Mouse (Mus musculus): ENCODE data around the gene Zfand3.

The Zfand3 gene

DNA sequence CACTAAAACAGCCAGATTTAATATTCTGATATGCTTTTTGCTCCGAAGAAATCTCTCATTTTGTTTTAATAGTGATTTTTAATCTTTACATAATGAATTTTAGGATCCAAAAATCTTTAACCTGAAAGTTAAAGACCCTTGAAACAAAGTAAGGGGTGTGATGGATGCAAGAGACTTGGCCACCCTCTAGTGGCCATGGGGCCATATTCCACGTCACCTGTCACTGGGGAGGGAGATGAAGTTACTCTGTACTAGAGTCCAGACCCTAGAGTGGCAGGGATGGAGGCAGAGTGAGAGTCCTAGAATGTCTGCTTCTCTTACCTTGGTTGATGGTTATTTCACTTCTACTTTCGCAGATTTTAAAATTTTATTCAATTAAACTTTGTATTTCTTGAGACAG, 100.8 kb downstream of the Zfand3 start:
- DNase-seq (ENCODE audit: low spot score), result no peak

DNA sequence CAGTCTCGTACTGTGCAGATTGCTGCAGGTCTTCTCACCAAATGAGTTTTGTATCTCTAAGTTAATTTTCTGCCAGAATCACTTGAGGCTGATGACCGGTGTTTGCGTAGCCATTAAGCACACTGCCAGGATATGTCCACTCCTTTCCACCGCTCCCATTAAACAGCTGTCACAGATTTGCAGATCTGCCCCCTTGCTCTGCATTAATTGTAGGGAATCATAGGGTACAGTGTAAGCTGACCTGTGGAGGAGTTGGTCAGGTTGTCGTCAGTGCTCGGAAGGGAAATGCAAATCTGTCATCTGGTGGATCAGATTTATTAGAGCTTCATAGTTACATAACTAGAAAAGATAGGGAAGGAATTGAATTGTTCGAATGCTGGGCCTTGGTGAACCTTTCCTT, 106.1 kb downstream of the Zfand3 start:
- DNase-seq (ENCODE audit: low spot score), result no peak

DNA sequence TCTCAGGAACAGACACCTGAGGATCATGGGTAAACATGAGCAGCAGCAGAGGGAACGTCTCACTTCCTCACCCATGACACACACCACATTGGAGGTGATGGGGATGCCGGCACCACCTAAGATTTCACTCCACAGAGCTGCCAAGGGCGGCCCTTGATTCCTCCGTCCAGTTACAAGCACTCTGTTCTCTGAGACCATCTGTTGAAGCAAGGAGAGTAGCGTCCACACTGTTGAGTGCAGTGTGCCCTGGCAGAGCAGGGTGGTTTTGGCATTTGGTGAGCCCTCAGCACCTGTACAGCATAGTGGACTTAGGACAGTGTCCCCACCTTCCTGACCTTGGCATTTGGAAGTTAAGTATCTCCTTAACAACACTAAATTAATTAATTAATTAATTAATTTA, 107.0 kb downstream of the Zfand3 start:
- DNase-seq (ENCODE audit: low spot score), result no peak

DNA sequence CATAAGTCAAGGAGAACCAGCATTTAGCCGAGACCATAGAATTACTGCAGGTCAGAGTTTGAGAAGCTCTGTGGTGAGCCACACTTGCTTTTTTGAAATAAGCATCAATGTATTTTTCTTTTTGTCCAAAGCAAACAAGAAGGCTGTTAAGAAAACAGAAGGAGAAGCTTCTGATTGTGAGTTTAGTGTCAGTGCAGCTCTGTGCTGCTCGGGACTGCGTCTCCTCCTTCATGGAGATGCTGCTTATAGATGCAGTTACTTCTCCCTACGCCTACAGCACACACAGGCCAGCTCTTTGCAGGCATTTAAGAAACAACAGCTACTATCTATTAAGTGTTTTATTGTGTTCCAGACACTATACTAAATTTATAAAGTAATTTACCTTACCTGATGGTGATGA, 107.5 kb downstream of the Zfand3 start:
- DNase-seq (ENCODE audit: low spot score), result no peak

DNA sequence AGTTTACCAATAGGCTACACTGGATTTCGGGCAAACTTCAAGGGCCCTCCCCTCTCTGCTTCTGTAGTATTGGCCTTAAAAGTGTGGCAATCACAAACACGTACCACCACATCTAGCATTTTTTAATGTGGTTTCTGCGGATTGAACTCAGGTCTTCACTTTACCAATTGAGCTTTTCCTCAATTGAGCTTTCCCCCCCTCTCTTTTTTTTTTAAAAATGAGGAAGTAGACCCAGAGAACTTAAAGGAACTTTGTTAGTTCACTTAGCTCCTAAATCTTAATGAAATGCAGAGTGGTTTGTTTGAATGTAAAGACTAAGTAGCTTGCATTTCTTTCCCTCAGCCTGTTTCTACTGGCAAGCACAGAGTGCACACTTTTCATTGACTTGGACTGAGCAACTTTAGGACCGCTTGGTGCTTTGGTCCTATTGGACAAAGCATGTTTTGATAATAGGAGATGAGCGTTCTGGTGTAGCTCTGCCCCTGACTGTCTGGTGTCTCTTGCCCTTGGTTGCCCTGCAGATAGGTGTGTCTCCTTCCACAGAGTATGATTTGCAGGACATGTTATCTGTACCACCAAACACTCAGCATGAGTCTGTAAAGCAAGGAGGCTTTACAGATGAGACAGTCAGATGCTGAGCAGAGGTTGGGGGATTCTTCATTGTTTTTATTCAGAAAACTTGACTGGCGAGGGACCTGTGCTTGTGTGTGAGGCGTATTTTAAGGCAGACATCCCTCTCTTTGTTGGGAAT, 108.2 kb downstream of the Zfand3 start:
- no peak for DNase-seq (ENCODE audit: low spot score)

DNA sequence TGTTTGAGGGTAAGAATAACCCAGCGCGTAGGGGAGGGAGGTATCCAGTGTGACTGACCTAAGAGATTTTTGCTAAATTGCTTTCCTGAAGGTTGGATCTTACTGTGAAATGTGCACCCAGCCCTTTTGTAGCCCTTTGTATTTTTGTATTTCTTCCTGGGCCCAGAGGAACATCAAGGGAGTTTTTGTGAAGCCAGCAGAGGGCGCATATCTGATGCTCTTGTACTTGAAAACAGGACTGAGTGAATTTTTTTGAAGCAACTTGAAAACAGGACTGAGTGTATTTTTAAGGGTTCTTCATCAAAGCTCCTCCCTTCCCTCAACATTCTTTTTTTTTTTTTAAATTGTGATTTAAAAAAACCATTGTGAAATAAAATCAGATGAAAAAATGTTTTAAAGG, 110.2 kb downstream of the Zfand3 start:
- no peak for DNase-seq (ENCODE audit: low spot score)

DNA sequence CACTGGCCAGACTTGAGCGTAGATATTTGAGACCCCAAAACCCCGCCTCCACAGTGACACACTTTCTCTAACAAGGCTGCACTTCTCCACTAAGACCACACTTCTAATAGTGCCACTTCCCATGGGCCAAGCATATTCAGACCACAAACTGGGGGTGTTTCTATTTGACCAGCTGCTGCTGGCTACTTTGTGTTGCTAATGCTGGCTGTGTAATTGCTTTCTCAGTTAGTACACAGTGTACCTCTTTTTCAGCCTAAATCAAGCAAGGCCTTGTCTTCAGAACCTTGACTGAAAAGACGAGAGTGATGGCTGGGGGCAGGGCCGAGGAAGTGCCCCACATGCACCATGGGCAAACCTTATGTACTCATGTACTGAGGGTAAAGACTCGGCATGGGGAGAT, 111.7 kb downstream of the Zfand3 start:
- no peak for DNase-seq (ENCODE audit: low spot score)

DNA sequence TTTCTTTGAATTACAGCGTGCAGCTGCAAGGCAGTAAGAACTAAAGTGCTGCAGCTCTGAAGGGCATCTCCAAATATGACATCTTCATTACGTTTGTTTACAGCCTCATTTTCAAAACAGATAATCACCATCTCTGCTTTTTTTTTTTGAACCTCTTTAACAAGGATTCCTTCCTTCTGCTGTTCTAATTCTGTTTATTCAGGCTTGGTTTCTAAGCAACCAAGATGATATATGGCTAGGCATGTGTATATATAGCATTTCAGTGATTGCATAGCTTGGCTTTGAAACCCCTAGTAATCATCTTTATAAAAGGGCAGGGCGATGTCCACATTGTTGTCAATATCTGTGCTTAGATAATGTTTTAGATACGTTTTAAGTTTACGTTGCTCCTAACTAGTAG, 113.5 kb downstream of the Zfand3 start:
- no peak for DNase-seq (ENCODE audit: low spot score)

DNA sequence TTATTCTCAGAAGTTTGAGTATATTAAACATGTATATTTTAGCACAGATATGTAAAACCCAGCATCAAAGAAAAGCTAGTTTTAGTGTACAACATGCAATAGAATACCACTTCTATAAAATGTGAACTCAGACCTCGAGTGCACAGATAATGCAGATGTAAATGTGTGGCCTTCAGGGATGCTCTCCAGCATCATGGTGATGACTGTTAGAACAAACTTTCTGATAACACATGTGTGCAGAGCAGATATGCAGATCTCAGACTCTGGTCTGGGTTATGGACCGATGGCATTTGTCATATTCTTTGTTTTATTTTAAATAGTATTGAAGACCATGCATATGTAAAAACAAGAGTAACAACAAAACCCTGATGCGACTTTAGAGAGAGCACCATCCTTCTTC, 117.7 kb downstream of the Zfand3 start:
- DNase-seq (ENCODE audit: low spot score), result no peak

DNA sequence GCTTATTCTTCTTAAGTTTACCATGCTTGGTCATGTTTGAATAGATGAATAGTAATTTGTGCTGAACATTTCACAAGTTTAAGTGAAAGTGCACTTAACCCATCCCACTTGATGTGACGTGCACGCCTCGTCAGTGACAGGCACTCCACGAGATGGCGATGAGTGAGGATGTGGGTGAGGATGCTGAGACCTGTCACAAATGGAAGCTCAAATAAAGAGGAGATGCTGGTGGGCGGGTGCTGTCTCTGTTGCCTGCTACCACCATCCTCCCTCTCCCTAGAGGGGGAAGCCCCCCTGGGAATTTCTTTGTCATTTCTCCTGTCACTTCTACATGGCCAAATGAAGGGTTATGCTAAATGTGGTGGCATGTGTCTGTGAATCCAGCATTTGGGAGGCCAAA, 123.9 kb downstream of the Zfand3 start:
- DNase-seq (ENCODE audit: low spot score), result no peak

DNA sequence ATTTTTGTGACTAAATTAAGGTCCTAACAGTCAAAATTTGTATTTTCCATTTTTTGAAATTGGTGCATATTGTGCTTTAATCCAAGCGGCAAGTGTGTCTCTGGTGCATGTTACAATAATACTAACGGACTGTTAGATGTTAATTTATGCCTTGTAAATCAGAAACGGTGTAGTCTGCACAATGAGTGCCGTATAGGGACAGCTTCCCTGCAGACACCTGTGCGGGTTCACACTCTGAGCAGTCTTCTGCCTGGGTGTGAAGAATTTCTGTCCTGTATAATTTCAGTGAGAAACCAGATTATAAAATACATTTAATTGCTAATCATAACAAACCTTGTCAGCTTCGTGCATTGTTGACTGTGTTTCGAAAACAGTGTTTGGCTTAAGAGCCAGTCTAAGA, 124.7 kb downstream of the Zfand3 start:
- no peak for DNase-seq (ENCODE audit: low spot score)

DNA sequence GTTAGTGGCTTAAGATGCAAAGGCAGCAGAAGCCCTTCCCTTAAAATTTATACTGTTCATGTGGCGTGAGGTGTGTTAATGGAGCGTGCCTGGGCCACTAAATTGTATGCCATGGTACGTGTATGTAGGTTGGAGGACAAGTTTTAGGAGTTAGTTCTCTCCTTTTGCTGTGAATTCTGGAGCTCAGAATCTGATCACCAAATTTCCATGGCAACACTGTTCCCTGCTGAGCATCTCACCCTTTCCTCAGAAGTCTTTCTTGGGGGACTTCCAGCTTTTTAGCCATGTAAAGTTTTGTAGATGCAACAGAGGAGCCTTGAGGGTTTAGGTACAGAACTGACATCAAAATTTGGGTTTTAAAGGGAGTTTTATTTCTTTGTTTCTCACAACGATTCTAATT, 125.8 kb downstream of the Zfand3 start:
- DNase-seq (ENCODE audit: low spot score), result no peak

DNA sequence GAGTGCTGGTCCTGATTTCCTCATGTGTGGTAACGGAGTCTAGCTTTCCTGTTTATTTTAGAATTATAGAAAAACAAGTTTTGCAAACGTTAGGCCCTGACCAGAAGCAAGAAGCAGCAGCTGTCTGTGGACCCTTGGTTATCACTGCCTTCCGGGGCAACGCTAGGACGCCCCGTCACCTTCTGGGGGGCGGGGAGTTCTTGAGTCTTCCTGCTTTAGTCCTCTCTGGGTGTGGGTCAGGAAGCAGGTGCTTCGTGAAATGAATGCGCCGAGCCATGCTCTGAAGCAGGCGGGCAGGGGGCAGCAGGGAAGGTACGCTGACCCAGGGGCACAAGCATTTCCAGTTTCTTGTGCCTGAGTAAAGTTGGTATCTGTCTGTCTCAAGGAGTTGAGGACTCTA, 129.1 kb downstream of the Zfand3 start:
- no peak for DNase-seq (ENCODE audit: low spot score)

DNA sequence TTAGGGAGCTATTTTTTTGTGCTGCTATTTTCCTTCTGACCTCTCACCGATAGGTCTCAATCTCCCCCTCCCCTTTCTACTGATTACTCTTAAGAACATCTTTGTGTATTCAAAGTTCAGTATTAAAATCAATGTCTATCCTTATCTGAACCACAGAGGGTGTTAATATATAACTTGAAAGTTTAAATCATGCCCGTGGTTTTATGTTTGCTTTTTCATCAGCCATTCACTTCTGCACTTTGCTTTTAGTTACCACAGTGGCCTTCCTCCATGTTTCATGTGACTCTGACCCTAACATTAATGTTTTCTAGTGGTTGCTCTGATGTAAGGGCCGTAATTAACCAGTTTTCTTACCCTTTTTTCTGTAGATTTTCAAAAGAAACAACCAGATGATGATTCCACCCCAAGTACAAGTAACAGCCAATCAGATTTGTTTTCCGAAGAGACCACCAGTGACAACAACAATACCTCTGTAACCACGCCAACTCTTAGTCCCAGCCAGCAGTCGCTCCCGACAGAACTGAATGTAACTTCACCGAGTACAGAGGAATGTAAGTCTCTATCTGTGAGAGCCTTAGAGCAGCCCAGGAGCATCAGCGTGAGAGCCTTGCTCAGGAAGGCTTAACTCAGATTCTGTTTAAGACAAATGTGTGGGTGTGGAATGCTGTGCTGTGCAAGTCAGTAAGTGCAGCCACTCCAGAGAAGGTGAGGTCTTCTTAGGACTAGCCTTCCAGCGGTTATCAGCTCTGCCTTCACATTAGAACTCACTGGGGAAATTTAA, 130.6 kb downstream of the Zfand3 start:
- no peak for DNase-seq (ENCODE audit: low spot score)

DNA sequence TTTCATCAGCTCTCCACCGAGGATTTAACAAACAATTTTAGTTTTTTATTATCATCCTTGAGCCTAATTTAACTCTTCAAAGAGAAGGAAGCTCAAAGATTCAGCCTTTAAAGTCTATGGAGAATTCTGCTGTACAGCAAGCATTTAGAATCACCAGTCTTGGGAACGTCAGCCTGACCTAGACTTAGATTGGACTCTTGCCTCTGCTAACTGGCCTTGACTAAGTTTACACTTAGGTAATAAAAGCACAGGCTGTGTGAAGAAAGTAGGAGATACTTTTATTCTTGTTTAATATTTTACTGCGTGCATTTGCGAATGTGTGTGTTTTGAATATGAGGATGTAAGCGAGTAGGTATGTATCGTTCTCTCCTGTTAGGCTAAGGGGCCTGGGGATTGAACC, 131.4 kb downstream of the Zfand3 start:
- DNase-seq (ENCODE audit: low spot score), result no peak

DNA sequence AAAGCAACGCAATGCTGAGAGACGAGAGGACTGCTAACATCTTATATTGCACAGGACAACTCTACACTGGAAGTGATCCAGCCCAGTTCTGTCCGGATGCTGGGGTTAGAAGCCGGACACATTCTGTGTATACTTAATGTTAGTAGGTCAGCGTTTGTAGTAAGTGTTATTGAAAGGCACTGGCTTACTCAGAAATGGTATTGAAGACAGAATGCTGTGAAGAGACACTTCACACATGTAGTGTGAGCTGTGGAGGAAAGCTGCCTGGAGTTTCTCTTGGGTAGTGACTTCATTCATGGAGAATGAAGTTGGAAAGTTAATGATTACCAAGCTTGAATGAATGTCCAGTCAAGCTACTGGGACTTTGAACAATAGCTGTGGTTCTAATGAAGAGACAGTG, 132.2 kb downstream of the Zfand3 start:
- no peak for DNase-seq (ENCODE audit: low spot score)

DNA sequence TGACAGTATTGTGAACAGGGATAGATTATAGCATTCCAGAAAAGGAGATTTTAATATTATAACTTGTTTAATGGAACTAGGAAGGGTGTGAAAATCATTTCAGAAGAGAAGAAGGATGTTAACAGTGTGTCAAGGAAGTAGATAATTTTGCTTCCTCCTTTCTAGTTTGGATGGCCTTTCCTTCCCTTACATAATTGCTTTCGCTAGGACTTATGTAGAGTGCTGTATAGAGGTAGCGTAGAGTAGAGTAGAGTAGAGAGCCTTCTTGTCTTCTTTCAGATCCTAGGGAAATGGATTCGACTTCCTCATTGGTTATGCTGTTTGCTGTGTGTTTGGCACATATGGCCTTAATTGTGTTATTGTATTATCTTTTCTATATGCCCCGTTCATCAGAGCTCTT, 132.6 kb downstream of the Zfand3 start:
- DNase-seq (ENCODE audit: low spot score), result no peak

DNA sequence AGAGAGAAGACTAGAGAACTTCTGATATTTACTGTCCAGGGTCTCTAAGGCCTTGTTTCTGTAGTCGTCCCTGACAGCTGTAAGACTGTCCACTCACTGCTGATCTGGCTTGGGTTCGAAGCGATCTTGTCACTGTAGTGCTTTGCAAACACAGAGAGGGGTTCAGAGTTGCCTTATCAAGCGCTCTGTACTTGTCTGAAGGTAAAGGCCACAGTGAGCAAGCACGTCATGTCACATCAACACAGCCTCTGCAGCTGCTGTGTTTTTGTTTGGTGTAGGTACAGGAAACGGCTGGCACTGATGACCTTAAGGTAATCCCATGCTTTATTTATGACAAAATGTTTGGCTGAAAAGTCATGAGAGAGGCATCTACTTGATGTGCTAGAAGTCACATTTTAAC, 139.6 kb downstream of the Zfand3 start:
- DNase-seq (ENCODE audit: low spot score), result no peak

DNA sequence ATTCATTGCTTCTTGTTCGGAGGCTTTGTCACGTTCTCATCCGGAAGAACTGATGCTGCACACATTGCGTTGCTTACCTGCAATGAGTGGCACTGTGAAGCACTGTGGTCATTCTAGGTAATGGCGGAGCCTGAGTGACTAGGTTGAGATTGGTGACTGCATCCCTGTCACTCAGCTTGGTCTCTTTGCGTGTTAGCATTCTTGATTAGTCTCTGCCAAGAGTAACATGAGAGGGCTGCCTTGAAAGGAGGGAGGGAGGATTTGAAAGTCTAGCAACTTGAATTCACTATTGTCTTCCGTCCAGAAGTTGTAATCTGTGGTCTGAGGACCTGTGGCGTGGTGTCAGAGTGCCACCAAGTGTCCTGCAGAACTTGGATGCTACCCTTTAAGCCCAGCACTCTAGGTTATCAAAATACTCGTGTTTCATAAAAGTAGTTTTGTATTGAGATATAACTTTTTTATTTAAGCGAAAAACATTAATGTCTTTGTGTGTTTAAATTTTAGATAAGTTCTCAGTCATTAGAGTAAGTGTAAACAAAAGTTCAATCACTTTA, 141.1 kb downstream of the Zfand3 start:
- DNase-seq (ENCODE audit: low spot score), result no peak

DNA sequence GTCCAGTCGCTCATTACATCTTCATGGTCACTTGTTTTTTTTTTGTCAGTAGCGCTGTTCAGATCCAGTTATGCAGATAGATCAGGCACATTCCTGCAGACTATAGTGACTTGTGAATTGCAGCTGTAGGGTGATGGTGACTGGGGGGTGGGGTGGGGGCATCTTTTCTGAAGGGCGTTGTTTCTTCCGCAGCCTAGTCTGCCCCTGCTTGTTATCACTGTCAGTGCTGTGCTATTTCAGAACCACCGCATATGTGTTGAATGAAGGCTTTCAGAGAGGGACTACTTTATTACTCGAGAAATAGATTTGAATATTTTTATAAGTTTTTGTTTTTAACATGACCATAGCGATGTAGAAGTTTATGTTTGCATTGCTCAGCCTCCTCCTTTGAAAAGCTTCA, 142.0 kb downstream of the Zfand3 start:
- no peak for DNase-seq (ENCODE audit: low spot score)

DNA sequence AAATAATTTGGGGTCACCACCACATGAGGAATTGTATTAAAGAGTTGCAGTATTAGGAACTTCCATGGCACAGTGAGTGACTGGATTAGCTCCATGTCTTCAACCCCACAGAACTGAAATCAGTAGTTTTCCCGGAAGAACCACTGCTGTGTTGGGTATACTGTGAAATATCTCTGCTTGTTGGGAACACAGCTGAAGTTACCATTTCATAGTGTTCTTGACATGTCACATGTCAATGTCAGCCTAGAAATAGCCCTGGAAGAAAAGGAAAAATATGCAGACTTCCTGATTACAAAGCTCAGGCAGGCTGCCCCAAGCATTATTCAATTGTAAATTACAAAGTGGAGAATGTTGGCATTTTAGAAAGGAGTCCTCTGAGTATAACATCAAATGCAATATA, 143.4 kb downstream of the Zfand3 start:
- no peak for DNase-seq (ENCODE audit: low spot score)

DNA sequence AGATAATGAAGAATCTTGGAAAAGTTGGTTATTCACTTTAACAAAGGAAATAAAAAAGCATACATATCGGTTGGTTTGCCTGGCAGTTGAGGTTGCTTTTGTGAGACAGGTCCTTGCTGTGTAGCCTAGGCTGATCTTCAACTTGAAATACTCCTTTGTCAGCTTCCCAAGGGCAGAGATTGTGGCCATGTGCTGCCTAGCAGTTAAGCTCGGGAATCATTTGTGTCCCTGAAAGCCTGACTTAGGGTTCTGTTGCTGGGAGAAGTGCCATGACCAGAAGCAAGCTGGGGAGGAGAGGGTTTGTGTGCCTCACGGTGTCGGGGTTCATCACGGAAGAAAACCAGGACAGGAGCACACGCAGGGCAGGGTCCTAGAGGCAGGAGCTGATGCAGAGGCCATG, 143.8 kb downstream of the Zfand3 start:
- no peak for DNase-seq (ENCODE audit: low spot score)

DNA sequence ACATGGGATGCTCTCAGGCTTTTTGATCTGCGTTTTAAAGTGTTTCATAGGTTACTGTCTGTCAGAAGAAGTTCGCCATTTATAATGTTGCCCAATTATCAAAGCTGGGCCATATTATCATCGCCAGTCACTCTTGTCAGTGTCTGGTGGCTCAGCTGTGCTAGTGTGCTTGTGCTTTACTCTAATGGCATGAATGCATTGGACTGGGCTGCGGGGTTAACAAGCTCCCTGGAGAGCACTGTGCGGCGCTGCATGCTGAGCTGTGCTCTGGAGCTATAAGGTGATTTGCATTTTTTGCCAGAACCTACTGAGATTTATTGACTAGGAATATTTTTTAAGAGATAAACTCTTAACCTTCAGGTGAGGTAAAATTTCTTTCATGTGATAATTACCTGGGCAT, 145.4 kb downstream of the Zfand3 start:
- no peak for DNase-seq (ENCODE audit: low spot score)

DNA sequence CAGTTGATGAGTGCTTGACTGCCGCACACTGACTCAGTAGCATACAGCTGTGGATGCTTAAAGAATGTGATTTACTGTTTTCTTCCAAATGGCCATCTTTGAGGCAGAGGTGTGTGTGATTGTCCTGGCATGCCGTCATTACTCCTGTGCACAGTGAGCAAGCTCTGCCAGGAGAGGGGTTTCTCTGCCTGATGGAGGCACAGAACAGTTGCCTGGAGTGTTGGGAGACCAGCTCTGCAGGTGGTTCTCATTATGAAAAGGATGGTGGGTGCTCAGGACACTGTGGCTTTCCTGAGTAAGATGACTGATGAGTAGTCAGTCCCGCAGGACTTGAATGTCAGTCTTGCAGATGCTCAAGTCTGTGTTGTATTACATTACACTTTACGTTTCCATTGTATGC, 149.6 kb downstream of the Zfand3 start:
- no peak for DNase-seq (ENCODE audit: low spot score)

Data from ovary, adult 18-20 months (tissue).